Mouse (Mus musculus) ES-CJ7 (cell line): Measurements from ENCODE around the gene Ppp1r9b.

Source experiments
- DNase-seq: peaks from one replicate; pipeline ENCODE4 v3.0.0; 2011; ENCODE audit warnings: low read depth, low spot score

Ppp1r9b gene

DNA sequence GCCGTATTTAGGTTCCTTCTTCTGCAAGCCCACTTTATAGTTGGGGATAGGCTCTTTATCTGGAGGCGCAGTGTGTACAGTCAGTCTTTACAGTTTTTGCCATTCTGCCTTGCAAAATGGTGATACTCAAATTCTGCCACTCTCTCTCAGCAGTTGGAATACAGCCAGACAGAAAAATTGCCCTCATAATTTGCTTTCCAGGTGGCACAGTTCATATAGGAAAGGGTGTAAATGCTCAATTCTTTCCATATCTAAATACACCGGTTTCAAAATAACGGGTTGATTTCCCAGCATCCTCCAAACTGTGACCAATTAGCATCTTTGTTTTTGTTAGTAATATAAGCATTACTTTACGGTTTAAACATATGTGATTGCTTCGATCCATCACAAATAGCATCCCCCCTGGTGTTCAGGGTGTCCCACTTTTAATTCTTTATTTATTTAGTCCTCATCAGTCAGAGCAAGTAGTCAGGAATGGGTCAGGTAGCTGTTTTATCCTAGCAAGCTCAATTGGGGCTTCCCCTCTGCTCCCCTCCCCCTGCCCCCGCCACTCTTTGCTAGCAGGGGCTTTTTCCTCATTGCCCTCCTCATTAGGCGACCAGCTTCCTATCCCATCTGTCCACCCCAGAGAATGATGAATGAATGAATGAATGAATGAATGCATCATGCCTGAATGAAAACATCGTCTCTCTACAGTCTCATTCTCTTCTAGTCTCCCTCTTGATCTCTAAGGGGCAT lies 12.5 kb upstream of the Ppp1r9b start:
- no peak for DNase-seq

DNA sequence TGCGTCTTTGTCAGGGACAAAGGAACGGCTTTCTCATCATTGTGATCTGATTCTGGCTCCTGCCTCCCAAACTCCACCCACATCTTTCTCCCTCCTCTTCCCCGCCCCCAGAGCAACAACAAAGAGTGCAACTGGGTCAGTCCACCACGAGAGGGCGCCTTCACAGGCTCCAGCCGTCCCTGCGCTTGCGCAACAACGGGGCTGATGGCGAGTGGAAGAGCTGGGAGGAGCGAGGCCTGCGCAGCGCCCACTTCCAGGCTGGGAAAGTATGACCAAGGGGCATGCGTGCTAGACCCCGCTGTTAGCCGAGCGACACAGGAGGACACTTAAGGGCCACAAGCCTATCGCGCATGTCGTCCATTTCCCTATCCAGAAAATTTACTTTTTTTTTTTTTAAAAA lies 11.9 kb upstream of the Ppp1r9b start:
- peak; percentile 96 for DNase-seq

DNA sequence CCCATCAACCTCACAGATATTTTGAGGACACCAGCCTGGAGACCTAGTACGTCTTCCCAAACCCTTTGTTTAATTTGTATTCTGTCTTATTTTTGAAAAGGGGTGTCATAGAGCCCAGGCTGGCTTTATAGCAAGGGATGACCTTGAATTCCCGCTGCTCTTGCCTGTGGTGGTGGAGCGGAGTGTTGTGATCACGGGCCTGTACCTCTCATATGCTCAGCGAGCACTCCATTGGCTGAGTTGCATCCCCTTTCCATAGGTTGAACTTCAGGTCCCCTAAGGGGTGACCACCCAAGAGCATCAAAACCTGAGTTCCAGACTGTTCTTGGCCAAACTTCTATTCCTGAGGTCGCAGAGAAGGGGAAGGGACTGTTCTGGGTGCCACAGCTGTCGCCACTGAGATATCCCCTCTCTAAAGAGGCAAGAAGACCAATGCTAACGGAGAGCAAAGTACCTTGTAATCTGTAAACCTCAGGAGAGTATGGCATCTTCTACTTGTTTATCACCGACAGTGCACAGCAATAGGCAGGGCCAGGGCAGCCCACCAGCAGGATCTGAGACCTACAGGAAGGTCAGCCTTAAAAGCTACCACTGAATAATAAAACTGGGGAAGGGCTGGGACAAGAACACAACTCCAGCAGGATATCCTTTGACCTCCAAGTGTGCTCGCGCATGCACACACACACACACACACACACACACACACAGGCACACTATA lies 11.2 kb upstream of the Ppp1r9b start:
- no peak for DNase-seq

DNA sequence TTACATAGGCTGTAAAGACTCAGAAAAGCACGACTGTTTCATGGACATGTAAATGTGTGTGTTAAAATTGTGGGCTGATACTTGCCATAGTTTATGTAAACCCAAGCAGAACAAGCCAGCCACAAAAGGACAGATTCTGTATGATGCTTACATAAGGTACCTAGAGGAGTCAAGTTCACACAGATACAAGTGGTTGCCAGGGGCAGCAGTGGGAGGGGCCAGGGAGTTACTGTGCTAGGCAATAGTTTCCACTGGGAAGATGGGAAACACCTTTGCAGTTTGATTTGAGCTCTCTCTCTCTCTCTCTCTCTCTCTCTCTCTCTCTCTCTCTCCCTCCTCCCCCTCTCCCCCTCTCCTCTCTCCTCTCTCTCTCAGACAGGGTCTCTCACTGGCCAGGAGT lies 5.7 kb upstream of the Ppp1r9b start:
- no peak for DNase-seq

DNA sequence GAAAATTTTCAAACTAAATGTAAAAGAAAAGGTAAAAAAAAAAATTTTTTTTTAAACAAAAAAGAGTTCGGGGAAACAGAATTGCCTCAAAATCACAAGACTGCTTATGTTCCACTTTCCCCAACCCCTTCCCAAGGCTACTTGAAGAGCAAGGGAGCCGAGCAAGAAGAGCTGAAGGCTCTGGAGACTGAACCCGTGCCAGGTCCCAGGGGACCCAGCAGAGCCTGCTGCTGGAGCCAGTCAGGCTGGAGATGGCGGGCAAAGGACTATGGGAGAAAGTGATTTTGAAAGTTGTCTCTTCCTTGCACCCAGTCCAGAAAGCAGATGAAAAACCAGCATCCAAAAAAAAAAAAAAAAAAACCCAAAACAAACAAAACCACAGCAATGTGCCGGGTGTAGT lies 5.0 kb upstream of the Ppp1r9b start:
- DNase-seq: no peak

DNA sequence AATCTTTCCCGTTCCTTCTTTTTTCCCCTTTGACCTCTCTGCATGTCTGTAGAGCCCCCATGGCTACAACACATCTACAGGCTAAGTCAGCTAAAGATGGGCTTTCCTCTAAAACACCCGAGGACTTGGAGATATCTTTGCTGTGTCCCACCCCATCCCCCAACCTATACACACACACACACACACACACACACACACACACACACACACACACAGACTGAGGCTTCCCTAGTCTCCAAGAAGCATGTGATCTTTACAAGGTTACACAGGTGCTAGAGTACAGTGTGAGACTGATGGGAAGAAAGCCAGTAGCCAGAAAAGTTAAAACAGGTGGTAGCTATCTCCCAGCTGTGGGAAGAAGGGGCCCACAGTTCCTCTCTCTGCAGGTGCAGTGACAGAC lies 4.4 kb upstream of the Ppp1r9b start:
- no peak for DNase-seq

DNA sequence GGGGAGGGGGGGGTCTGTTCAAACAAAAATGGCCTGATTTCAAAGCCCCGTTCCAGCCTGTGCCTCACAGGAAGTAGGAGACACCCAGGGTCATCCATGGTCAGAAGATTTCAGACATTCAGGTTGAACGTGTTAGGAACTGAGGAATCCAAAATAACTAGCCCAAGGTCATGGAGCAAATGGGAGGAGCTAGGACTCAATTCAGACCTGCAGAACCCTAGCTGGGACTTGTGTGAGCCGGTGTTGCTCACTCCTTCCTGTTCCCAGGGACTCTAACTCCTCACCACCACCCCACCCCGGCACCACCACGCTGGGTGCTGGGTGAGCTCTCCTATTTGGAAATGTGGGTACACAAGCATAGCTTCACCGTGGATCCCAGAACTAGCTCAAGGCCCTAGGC lies 3.5 kb upstream of the Ppp1r9b start:
- peak; percentile 85 for DNase-seq

DNA sequence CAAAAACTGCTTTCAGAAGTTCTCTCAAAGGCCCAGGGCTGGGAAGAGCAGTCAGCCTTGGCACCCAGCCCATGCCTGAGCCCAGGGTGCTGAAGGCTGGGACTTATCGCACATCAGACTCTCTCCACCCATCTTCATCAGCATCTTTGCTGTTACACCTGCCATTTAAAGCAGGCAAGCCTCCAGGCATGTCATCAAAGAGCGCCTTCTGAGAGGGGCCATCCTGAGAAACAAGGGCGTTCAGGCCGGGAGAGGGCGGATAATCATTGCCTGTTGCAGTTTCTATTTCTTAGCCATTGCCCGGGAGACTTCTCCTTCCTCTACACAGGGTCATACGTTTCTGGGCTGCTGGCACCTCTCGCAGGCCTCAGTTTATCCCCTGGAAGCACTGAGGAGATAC lies 3.0 kb upstream of the Ppp1r9b start:
- peak; percentile 58 for DNase-seq

DNA sequence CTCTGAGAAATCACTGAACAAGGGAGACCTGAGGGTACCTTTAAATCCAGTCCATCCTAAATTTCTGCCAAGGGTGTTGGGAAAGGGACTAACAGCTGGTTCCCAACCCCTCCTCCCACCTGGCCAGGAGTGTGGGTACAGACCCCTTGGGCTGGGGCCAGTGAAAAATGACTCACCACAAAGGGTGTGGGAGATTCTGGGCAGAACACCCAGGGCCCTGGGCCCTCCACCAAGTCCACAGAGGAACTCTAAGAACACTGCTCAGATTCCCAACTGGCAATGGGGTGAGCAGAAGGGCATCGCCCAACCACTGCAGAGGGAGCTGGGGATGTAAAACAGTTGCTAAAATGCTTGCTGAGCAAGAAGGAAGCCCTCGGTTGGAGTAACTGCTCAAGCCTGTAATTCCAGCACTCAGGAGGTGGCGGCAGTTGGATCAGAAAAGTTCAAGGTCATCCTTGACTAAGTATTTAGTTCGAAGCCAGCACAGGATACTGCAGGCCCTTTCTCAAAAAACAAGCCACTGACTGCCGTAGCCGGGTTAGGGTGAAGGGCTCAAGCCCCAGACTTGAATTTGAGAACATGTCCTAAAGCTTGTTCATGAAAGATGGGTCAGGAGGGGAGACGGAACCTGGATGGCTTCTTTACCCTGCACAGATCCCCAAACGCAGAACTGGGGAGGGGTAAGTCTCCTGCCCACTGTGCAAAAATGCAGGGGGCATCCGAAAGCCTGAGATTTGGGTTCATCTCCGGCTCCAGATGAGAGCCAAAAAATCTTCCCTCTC lies 1.9 kb upstream of the Ppp1r9b start:
- peak; percentile 48 for DNase-seq

DNA sequence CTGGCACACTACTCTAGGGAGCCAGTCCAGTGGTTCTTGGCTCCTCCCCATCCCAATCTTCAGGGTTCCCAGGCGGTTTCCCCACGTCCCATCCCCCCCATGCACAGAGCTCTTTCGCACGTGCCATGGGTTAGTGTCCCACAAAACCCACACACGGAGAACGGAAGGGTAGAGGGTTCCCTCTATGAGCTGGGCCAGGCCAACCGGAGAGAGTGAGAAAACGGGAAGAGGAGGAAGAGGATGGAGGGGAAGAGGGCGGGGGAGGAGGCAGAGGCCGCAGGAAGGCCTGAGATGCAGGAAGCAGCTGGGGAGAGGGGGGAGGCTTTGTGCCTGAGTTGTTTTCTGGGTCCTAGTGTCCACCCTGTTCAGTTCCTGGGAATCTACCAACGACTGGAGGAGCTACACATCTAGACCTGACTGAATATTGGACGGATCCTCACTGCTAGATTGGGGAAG lies 1.2 kb upstream of the Ppp1r9b start:
- DNase-seq: peak; percentile 92

DNA sequence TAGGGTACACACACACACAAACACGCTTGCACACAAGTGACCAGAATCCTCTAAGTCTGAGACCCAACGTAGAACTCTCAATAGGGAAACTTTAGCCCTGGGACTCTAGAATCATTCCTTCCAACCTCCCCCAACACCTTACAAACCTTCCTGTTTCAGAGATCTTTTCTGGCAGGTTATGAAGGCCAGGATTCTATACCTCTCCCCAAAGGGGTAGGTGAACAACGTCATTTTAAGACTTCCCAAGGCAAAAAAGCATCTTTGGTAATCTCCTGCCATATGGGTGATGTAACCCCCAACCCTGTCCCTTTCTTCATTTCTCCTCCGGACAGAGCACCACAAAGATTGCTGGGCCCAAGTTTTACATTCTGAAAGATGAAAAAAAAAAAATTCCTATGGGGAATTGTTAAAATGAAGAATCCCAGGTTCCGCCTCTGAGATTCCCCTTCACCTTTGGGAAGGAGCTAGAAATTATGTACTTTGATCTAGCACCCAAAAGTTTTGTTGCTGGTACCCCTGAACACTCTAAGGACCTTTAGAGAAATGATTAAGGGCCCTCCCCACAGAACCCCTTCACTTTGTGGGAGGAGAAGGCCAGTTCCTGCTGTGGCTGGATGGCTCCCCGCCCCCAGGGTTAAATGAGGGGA lies 610 bp upstream of the Ppp1r9b start:
- no peak for DNase-seq

DNA sequence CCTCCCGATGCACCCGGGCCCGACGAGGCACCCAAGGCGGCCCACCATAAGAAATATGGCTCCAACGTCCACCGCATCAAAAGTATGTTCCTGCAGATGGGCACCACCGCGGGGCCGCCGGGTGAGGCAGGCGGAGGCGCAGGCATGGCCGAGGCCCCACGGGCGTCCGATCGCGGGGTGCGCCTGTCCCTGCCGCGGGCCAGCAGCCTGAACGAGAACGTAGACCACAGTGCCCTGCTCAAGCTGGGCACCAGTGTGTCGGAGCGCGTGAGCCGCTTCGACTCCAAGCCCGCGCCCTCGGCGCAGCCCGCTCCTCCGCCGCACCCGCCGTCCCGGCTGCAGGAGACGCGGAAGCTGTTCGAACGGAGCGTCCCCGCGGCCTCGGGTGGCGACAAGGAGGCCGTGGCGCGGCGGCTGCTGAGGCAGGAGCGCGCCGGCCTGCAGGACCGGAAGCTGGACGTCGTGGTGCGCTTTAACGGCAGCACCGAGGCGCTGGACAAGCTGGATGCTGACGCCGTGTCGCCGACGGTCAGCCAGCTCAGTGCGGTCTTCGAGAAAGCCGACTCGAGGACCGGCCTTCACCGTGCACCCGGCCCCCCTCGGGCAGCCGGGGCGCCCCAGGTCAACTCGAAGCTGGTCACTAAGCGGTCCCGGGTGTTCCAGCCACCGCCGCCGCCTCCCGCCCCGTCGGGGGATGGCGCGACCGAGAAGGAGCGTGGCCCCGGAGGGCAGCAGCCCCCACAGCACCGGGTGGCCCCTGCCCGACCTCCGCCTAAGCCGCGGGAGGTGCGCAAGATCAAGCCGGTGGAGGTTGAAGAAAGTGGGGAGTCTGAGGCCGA lies 1.0 kb downstream of the Ppp1r9b start:
- no peak for DNase-seq

DNA sequence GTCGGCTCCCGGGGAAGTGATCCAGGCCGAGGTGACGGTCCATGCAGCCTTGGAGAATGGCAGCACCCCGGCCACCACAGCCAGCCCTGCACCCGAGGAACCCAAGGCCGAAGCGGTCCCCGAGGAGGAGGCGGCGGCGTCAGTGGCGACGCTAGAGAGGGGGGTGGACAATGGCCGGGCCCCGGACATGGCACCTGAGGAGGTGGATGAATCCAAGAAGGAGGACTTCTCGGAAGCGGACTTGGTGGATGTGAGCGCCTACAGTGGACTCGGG lies 1.6 kb downstream of the Ppp1r9b start:
- DNase-seq: no peak

DNA sequence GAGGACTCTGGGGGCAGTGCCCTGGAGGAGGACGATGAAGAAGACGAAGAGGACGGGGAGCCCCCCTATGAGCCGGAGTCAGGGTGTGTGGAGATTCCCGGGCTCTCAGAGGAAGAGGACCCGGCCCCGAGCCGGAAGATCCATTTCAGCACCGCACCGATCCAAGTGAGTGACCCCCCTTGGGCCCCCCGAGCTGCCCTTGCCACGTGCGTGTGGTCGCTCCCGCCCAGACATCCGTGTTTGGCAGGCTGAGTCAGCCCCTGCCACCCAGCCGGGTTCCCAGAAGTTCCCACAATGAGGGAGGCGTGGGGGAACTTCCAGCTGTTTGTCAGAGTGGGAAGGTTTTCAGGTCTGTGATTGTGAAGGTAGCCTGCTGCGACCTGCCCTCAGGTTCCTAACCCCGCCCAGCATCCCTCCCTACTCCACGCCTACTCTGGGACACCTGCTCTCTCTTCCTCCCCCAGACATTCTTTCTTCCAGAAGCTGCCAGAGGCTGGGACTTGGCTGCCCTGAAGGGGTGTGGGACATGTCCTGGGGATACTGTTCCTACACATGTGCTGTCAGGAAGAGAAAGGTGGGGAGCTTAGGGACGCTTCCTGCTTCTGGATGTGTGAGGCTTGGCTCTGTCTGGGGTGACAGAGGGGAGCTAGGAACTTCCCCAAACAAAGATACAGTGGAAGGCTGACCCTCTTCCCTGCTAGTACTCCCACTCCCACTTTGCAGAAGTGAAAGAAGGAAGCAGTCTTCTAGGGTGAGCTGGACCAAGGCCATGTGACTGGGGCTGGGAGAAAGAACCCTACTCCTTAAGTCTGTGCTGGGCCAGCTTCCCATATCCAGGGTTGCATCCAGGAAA lies 2.1 kb downstream of the Ppp1r9b start:
- DNase-seq: peak; percentile 90

DNA sequence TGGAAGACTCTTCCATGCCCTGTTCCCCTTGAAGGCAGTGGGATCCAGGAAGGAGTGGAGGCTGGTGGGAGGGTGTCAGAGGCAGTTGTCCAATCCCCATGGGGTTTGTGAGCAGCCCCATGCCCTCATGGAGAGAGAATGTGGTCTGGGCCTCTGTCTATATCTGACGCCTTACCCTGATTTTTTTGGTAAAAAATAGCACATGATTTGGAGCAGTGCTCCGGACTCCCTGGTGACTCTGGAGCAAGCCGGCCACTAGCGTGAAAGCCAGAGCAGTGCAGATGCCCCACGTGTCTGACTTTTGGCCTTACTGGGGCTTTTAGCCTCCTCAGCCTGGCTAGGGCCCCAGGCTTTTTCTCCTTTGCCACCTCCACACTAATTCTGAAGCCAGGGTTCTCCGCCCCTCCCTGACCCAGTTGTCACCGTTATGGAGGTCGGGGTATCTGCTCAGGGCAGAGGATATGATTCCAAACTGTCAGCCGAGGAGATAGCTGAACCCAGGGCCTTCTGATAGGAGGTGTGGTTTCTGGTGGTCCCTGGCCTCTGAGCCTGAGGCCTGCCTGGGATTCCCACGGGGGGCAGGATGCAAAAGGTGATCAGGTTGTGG lies 3.5 kb downstream of the Ppp1r9b start:
- no peak for DNase-seq

DNA sequence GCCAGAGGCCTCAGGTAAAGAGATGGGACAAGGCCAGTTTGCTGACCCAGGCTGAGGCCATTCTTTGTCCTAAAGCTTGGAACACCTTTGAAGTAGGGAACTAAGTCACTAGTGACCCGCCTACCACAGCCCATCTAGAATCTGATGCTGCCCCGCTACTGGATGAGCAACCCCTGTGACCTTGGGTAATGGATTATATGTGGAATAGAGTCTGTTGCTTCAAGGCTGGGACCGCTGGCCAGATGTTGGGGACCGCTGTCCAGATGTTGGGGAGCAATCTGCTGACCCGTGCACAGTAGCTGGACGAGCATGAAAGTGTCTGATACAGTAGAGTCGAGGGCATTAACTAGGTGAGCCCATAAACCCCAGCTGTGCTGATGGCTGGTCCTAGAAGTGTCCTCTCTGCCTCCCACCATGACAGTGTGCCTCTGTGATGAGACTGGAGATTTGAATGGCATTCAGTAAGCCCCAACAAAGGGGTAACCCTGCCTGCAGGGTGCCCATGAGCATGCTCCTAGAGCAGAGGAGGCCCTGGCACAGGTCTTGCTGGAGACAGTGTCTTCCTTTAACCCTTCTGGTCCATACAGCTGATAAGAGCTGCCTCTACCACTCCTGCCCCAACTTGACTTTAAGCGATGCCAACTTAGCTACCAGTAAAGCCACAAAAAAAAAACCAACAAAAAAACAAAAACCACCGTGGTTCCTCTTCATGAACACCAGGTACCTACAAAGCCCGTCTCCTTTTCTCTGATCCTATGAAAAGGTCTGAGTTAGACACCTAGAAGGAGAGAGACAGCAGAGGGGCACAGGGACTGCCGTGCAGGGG lies 4.3 kb downstream of the Ppp1r9b start:
- no peak for DNase-seq

DNA sequence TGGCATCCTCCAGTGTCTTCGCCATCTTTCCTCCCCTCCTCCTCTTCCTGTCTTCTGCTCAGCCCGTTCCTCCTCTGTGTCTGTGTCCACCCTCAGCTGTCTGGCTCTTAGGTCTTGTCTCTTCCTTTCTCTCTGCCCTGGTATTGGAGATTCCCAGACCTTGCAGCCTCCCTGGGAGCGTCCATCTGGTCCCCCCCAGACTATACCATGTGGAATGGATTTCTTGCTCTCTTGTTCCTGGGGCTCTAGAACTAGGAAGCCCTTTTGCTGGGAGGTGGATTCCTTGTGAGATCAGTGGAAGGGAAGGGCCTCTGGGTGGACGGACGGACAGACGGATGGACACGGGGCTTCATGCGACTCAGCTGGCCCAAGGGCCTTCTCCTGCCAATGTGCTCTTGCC lies 5.3 kb downstream of the Ppp1r9b start:
- DNase-seq: no peak

DNA sequence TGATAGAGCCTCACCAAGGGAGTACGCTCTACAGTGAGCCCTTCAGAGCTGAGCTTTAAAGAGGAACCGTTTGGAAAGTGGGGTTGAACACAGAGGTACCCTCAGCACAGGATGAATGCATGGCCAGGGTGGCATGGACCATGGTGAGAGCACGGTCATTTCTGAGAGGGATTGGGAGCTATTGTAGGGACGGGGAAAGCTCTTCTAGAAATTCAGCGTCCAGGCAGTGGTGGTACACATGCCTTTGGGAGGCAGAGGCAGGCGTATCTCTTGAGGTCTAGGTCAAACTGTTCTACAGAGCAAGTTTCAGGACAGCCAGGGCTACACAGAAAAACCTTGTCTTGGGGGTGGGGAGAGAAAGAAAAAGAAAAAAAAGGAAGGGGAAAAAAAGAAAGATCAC lies 6.1 kb downstream of the Ppp1r9b start:
- no peak for DNase-seq

DNA sequence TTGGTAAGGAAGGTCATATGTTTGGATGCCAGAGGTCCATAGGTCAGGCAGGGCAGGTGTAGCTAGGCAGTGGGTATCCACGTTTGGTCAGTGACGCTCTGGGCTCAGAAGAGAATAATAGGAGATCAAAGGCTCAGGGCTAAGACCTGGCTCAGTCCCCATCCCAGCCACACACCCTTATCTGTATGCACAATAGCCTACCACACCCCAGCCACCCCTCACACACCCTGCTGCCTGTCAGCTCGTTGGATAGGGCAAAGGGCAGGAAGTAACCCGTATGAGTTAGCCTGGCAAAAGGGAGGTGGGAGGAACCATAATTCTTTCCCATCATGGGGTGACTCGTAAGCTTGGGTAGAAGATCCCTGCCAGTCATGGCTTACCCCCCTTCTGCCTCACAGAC lies 6.8 kb downstream of the Ppp1r9b start:
- no peak for DNase-seq
